Mouse (Mus musculus): ENCODE results near the gene Psph.
"Not testable (repeated sequence)": the region's sequence is repeated elsewhere in the genome, so short reads cannot be mapped to it uniquely, and the experiment has no call there.

Psph gene

GRCm38 (mm10) chr5:129786818-129787790, at the start of gene Psph:
Gene Psph, minus strand, starts transcription at chr5:129787449.
- DNase-seq (ENCODE audit: extremely low spot score, low read depth, low spot score) = peak; percentile 97

GRCm38 (mm10) chr5:129790591-129790990, 3.3 kb upstream of the Psph start:
- DNase-seq (ENCODE audit: extremely low spot score, low read depth, low spot score) = not testable (repeated sequence)

- DNase-seq (ENCODE audit: extremely low spot score, low read depth, low spot score) = no peak
Measured at GRCm38 (mm10) chr5:129787818-129788593, 757 bp upstream of the Psph start.

GRCm38 (mm10) chr5:129786161-129786560, 1.1 kb downstream of the Psph start:
- no peak for DNase-seq (ENCODE audit: extremely low spot score, low read depth, low spot score)

- no peak for DNase-seq (ENCODE audit: extremely low spot score, low read depth, low spot score)
Measured at GRCm38 (mm10) chr5:129785235-129785870, 1.9 kb downstream of the Psph start.

GRCm38 (mm10) chr5:129782211-129782610, 5.0 kb downstream of the Psph start:
- DNase-seq (ENCODE audit: extremely low spot score, low read depth, low spot score) = no peak

GRCm38 (mm10) chr5:129780131-129780530, 7.1 kb downstream of the Psph start:
- DNase-seq (ENCODE audit: extremely low spot score, low read depth, low spot score) = no peak

GRCm38 (mm10) chr5:129778996-129779716, 8.1 kb downstream of the Psph start:
- peak; percentile 31 for DNase-seq (ENCODE audit: extremely low spot score, low read depth, low spot score)

- DNase-seq (ENCODE audit: extremely low spot score, low read depth, low spot score) = no peak
Measured at GRCm38 (mm10) chr5:129778348-129778995, 8.8 kb downstream of the Psph start.

- no peak for DNase-seq (ENCODE audit: extremely low spot score, low read depth, low spot score)
Measured at GRCm38 (mm10) chr5:129774661-129775060, 12.6 kb downstream of the Psph start.

- DNase-seq (ENCODE audit: extremely low spot score, low read depth, low spot score) = not testable (repeated sequence)
Measured at GRCm38 (mm10) chr5:129773330-129773729, 13.9 kb downstream of the Psph start.

- DNase-seq (ENCODE audit: extremely low spot score, low read depth, low spot score) = no peak
Measured at GRCm38 (mm10) chr5:129772433-129772832, 14.8 kb downstream of the Psph start.

- no peak for DNase-seq (ENCODE audit: extremely low spot score, low read depth, low spot score)
Measured at GRCm38 (mm10) chr5:129770443-129771355, 16.6 kb downstream of the Psph start.

GRCm38 (mm10) chr5:129761865-129762540, 25.2 kb downstream of the Psph start:
- no peak for DNase-seq (ENCODE audit: extremely low spot score, low read depth, low spot score)

- no peak for DNase-seq (ENCODE audit: extremely low spot score, low read depth, low spot score)
Measured at GRCm38 (mm10) chr5:129759929-129760480, 27.2 kb downstream of the Psph start.

GRCm38 (mm10) chr5:129756886-129757285, 30.4 kb downstream of the Psph start:
- no peak for DNase-seq (ENCODE audit: extremely low spot score, low read depth, low spot score)

GRCm38 (mm10) chr5:129744050-129744449, 43.2 kb downstream of the Psph start:
- DNase-seq (ENCODE audit: extremely low spot score, low read depth, low spot score) = no peak

- no peak for DNase-seq (ENCODE audit: extremely low spot score, low read depth, low spot score)
Measured at GRCm38 (mm10) chr5:129742903-129743488, 44.3 kb downstream of the Psph start.
